Mouse (Mus musculus) testis, adult 2 months (tissue): ENCODE results near the gene Wdtc1.

Experiments
- CTCF ChIP-seq: fragments of 200-500 bp; IDR thresholded peaks from 2 replicates; pipeline ENCODE4 v1.5.1; 2012; ENCODE audit warnings: low read depth, mild to moderate bottlenecking, inconsistent platforms, low read length, moderate library complexity; ENCODE audit not compliant: control insufficient read depth, insufficient read depth, insufficient replicate concordance
- POLR2A ChIP-seq: fragments of 200-500 bp; IDR thresholded peaks from 2 replicates; pipeline ENCODE4 v1.6.1; 2012; ENCODE audit warnings: low read depth, mild to moderate bottlenecking, inconsistent platforms, low read length, moderate library complexity; ENCODE audit not compliant: control insufficient read depth

DNA sequence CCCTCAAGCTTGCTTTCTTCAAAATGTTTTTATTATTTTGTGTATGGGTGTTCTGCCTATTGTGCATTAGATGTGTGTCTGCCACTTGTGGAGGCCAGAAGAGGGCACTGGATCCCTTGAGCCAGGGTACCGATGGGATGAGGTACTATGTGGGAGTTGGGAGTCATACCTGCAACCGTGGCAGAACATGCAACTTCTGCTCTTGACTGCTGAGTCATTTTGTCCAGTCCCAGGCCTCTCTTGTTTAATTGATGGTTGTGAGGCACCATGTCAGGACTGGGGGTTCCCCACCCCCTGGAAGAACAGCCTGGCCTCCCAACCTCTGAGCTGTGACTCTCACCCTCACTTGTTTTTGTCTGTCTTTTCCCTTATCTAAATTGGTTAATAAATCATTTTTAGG, 88.7 kb downstream of the Wdtc1 start:
- no peak for TF ChIP-seq POLR2A
- TF ChIP-seq CTCF = no peak
